Mouse (Mus musculus): ENCODE results near the gene Gse1. TPM values are rescaled to one million over a fixed set of nuclear protein-coding genes. Genes with fewer than 3 reads are reported as not detected.

Gene Gse1
- polyA plus RNA-seq, 1 experiment, result 52.4 TPM

GRCm38 (mm10) chr8:120248031-120248430 lies 19.8 kb downstream of the Gse1 start:
- DNase-seq, result no peak
- Histone ChIP-seq H3K27ac (ENCODE audit: insufficient read depth, low read length) (no peak overlapping the region), H3K4me1 (ENCODE audit: control insufficient read depth, insufficient read depth, low read length) (peaks cover 3% of the 10 kb centered on the region; the same call in 1 of the 2 replicates), H3K4me3 (replicated peaks; ENCODE audit: insufficient read depth, low read depth, low read length) (no peak overlapping the region), H3K27me3 (ENCODE audit: control insufficient read depth, insufficient read depth, low read length) (no peaks in the 10 kb centered on the region)
- TF ChIP-seq POLR2A (IDR thresholded peaks at IDR 0.05; ENCODE audit: borderline replicate concordance, insufficient read depth, low read length) (no peak), CTCF (IDR thresholded peaks at IDR 0.05; ENCODE audit: borderline replicate concordance, insufficient read depth, low read depth, low read length) (no peak)
- 41% methylated on average over 7 of the region's 7 CpGs for WGBS

DNA sequence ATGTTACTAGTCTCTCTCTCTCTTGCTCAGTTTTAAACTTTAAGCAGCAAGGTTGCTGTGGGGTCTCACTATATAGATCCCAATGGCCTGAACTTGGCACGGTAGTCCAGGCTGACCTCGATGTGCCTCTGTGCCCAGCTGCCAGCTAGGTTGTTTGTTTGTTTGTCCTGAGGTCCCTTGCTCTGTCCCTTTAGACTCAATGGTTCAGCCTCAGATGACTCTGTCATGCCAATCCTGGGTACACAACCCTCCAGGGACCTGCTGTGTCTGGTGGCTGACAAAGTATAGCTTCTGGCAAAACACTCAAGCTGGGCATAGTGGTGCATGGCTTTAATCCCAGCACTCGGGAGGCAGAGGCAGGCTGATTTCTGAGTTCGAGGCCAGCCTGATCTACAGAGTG lies 20.2 kb downstream of the Gse1 start:
- WGBS, result 54% methylated on average over 4 of the region's 4 CpGs
- TF ChIP-seq POLR2A (IDR thresholded peaks at IDR 0.05; ENCODE audit: borderline replicate concordance, insufficient read depth, low read length), result no peak
- TF ChIP-seq CTCF (IDR thresholded peaks at IDR 0.05; ENCODE audit: borderline replicate concordance, insufficient read depth, low read depth, low read length), result no peak
- DNase-seq, result no peak

DNA sequence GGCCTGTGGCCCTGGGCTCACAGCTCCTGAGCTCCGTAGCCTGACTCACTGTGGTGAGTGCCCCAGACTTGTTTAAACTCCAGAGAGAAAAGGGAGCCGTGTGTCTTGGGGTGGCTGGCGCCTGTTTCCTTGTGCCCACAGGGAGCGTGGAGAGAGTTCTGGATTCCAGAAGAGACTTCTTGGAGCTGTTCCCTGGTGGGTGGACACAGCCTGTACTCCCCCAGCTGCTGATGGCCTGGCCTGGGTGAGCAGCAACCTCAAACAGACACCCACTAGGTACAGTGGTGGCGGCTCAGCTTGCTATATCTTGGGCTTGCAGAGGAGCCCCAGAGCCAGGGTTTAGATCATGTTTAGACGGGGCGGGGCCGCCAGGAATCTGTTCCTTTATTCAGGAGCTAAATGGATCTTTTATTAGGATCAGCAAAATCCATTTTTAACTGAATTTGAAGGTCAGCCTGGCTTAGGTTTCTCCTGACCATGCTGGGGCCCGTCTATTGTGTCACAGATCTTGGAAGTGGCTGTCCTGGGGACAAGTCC lies 21.6 kb downstream of the Gse1 start:
- Histone ChIP-seq H3K27me3 (ENCODE audit: control insufficient read depth, insufficient read depth, low read length) (no peaks in the 10 kb centered on the region), H3K4me3 (replicated peaks; ENCODE audit: insufficient read depth, low read depth, low read length) (no peak overlapping the region), H3K4me1 (ENCODE audit: control insufficient read depth, insufficient read depth, low read length) (peaks cover 3% of the 10 kb centered on the region; the same call in 1 of the 2 replicates), H3K27ac (ENCODE audit: insufficient read depth, low read length) (no peak overlapping the region)
- DNase-seq, result no peak
- WGBS, result 89% methylated on average over 9 of the region's 9 CpGs
- TF ChIP-seq POLR2A (IDR thresholded peaks at IDR 0.05; ENCODE audit: borderline replicate concordance, insufficient read depth, low read length) (no peak), CTCF (IDR thresholded peaks at IDR 0.05; ENCODE audit: borderline replicate concordance, insufficient read depth, low read depth, low read length) (no peak)

More for the DNA sequence above, 20.2 kb downstream of the Gse1 start:
- no peak overlapping the region for H3K4me3 ChIP-seq (replicated peaks; ENCODE audit: insufficient read depth, low read depth, low read length)
- no peak overlapping the region for H3K27ac ChIP-seq (ENCODE audit: insufficient read depth, low read length)
- H3K27me3 ChIP-seq (ENCODE audit: control insufficient read depth, insufficient read depth, low read length), result no peaks in the 10 kb centered on the region
- H3K4me1 ChIP-seq (ENCODE audit: control insufficient read depth, insufficient read depth, low read length), result peaks cover 3% of the 10 kb centered on the region; the same call in 1 of the 2 replicates

DNA sequence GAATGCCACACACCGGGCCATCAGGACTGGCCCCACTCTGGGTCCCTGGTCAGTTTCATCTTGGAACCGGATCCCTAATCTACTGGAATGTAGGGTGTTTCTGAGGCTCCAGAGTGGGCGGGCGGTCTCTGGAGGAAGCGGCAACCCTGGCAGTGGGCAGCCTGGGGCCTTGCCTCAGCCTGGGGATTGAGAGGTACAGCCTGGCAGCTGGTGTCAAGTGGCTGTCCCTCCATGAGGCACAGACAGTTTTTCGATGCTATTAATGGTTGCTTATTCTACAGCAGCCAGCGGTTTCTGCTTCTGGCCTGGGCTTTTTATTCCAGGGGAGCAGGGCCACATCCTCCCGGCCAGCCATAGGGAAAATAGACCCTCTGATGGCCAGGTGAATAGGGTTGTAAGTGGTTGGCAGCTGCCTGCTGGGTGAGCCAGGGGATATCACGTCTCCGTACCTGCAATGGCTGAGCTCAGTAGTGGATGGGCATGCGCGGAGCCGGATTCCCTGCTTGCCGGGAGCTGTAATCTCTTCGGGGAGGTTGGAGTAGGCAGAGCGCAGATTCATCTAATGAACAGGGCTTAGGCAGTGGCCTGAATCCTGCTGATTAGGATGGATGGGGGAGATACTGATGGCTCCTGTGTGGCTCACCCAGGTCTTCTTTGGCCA lies 22.6 kb downstream of the Gse1 start:
- no peak overlapping the region for H3K27ac ChIP-seq (ENCODE audit: insufficient read depth, low read length)
- no peak for TF ChIP-seq CTCF (IDR thresholded peaks at IDR 0.05; ENCODE audit: borderline replicate concordance, insufficient read depth, low read depth, low read length)
- no peak for TF ChIP-seq POLR2A (IDR thresholded peaks at IDR 0.05; ENCODE audit: borderline replicate concordance, insufficient read depth, low read length)
- peaks cover 3% of the 10 kb centered on the region; the same call in 1 of the 2 replicates for H3K4me1 ChIP-seq (ENCODE audit: control insufficient read depth, insufficient read depth, low read length)
- WGBS, result 88% methylated on average over 16 of the region's 16 CpGs
- H3K27me3 ChIP-seq (ENCODE audit: control insufficient read depth, insufficient read depth, low read length), result no peaks in the 10 kb centered on the region
- H3K4me3 ChIP-seq (replicated peaks; ENCODE audit: insufficient read depth, low read depth, low read length), result no peak overlapping the region
- no peak for DNase-seq

- Histone ChIP-seq H3K4me1 (ENCODE audit: control insufficient read depth, insufficient read depth, low read length) (peaks cover 3% of the 10 kb centered on the region; the same call in 1 of the 2 replicates), H3K4me3 (replicated peaks; ENCODE audit: insufficient read depth, low read depth, low read length) (no peak overlapping the region), H3K27ac (ENCODE audit: insufficient read depth, low read length) (no peak overlapping the region), H3K27me3 (ENCODE audit: control insufficient read depth, insufficient read depth, low read length) (no peaks in the 10 kb centered on the region)
- DNase-seq, result no peak
- 56% methylated on average over 9 of the region's 9 CpGs for WGBS
- no peak for TF ChIP-seq POLR2A (IDR thresholded peaks at IDR 0.05; ENCODE audit: borderline replicate concordance, insufficient read depth, low read length)
- no peak for TF ChIP-seq CTCF (IDR thresholded peaks at IDR 0.05; ENCODE audit: borderline replicate concordance, insufficient read depth, low read depth, low read length)
These were observed 23.3 kb downstream of the Gse1 start for GRCm38 (mm10) chr8:120251411-120252035.

DNA sequence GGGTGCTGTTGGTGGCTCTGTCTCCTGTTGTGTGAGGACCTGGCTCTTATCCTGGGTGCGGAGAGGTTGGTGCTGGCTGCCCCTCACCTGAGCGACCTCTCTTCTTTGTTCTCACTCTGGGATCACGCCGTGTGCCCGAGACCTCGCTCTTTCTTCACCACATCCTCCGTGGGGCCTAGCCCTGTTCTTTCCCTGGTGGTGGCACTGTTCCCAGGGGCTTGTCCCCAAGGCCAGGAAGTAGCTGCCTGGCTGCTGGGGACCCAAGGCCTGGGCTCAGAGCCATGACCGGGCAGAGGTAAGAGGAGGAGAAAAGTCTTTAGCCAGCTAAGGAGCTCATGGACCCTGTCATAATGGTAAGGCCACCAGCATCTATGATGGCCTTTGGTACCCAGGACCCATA lies 25.4 kb downstream of the Gse1 start:
- H3K4me3 ChIP-seq (replicated peaks; ENCODE audit: insufficient read depth, low read depth, low read length), result no peak overlapping the region
- no peak for TF ChIP-seq CTCF (IDR thresholded peaks at IDR 0.05; ENCODE audit: borderline replicate concordance, insufficient read depth, low read depth, low read length)
- no peak for TF ChIP-seq POLR2A (IDR thresholded peaks at IDR 0.05; ENCODE audit: borderline replicate concordance, insufficient read depth, low read length)
- DNase-seq, result no peak
- H3K27ac ChIP-seq (ENCODE audit: insufficient read depth, low read length), result no peak overlapping the region
- 80% methylated on average over 8 of the region's 8 CpGs for WGBS
- no peaks in the 10 kb centered on the region for H3K27me3 ChIP-seq (ENCODE audit: control insufficient read depth, insufficient read depth, low read length)
- H3K4me1 ChIP-seq (ENCODE audit: control insufficient read depth, insufficient read depth, low read length), result 0 out of 2 replicates have a peak, but pooled peaks cover 3% of the 10 kb centered on the region

DNA sequence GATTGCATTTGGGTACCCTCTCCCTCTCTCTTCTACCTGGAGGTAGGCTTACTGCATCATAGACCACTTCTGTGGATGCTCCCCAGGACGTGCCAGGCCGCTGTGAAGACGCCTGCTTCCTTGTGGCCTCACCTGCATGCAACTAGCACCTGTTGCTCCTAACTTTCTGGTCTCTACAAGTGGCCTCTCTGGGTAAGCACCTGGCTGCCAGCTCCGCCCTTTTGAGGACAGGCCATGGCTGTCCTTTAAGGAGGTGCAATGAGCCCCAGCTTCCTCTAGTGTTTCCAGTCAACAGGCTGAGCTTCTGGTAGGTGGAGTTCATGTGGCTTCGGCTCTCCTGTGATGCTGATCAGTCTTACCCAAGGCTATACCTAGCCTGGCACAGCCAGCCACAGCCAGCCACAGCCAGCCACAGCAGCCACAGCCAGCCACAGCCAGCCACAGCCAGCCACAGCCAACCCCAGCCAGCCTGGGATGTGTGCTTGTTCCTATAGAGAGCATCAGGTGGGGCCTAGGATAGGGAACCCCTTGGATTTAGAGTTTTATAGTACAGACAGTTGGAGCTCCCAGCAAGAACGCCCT lies 27.2 kb downstream of the Gse1 start:
- WGBS, result 97% methylated on average over 6 of the region's 6 CpGs
- no peak for TF ChIP-seq POLR2A (IDR thresholded peaks at IDR 0.05; ENCODE audit: borderline replicate concordance, insufficient read depth, low read length)
- no peak for TF ChIP-seq CTCF (IDR thresholded peaks at IDR 0.05; ENCODE audit: borderline replicate concordance, insufficient read depth, low read depth, low read length)

More for the DNA sequence above, 27.2 kb downstream of the Gse1 start:
- Histone ChIP-seq H3K27me3 (ENCODE audit: control insufficient read depth, insufficient read depth, low read length) (no peaks in the 10 kb centered on the region), H3K27ac (ENCODE audit: insufficient read depth, low read length) (no peak overlapping the region), H3K4me1 (ENCODE audit: control insufficient read depth, insufficient read depth, low read length) (0 out of 2 replicates have a peak, but pooled peaks cover 3% of the 10 kb centered on the region), H3K4me3 (replicated peaks; ENCODE audit: insufficient read depth, low read depth, low read length) (no peak overlapping the region)
- no peak for DNase-seq

All from cerebellum, adult 2 months (tissue).